Mouse (Mus musculus): ENCODE measurements around the gene Saxo1. TPM values are rescaled to one million over a fixed set of nuclear protein-coding genes. Genes with fewer than 3 reads are reported as not detected.
A peak's percentile ranks its signal among the peaks of the same experiment; 100 is the strongest.

Gene Saxo1
- polyA plus RNA-seq, 1 experiment from 2014 or later = 0.21 TPM

GRCm38 (mm10) chr4:86576120-86576541 is 18.0 kb upstream of the Saxo1 start:
- Histone ChIP-seq H3K36me3 (ENCODE audit: insufficient read depth, low read length) (0 out of 2 replicates have a peak, but pooled peaks cover 2% of the 10 kb centered on the region), H3K27ac (peak overlapping the region; percentile 92), H3K4me3 (replicated peaks; ENCODE audit: low read depth, low read length) (peak overlapping the region; percentile 81), H3K27me3 (ENCODE audit: insufficient read depth, low read length) (no peaks in the 10 kb centered on the region), H3K4me2 (ENCODE audit: low read length) (peak overlapping the region; percentile 76), H3K9me3 (replicated peaks; ENCODE audit: low read length) (no peaks in the 10 kb centered on the region), H3K4me1 (replicated peaks; ENCODE audit: insufficient read depth, low read length) (0 out of 2 replicates have a peak, but pooled peaks cover 8% of the 10 kb centered on the region), H3K9ac (ENCODE audit: low read depth, low read length) (peak overlapping the region; percentile 86)
- no peak for TF ChIP-seq CTCF (IDR thresholded peaks at IDR 0.05; ENCODE audit: low read depth)
- ATAC-seq (replicated peaks; ENCODE audit: low FRiP score, low read depth) = no peak
- peak; percentile 47 for DNase-seq (ENCODE audit: low spot score)
- WGBS = under 1% methylated on average over 20 of the region's 20 CpGs

- TF ChIP-seq CTCF (IDR thresholded peaks at IDR 0.05; ENCODE audit: low read depth) = peak; percentile 85
- H3K9me3 ChIP-seq (replicated peaks; ENCODE audit: low read length) = no peaks in the 10 kb centered on the region
- peak within 1 kb of the TSS; percentile 92 for H3K27ac ChIP-seq
- H3K36me3 ChIP-seq (ENCODE audit: insufficient read depth, low read length) = no peaks in the 10 kb centered on the region
- DNase-seq (ENCODE audit: low spot score) = peak; percentile 97
- H3K4me2 ChIP-seq (ENCODE audit: low read length) = peak within 1 kb of the TSS; percentile 76
- peak within 1 kb of the TSS; percentile 81 for H3K4me3 ChIP-seq (replicated peaks; ENCODE audit: low read depth, low read length)
- H3K9ac ChIP-seq (ENCODE audit: low read depth, low read length) = peak within 1 kb of the TSS; percentile 86
- under 1% methylated on average over 53 of the region's 53 CpGs for WGBS
- 0 out of 2 replicates have a peak, but pooled peaks cover 8% of the 10 kb centered on the region for H3K4me1 ChIP-seq (replicated peaks; ENCODE audit: insufficient read depth, low read length)
- ATAC-seq (replicated peaks; ENCODE audit: low FRiP score, low read depth) = peak; percentile 98
- no peaks in the 10 kb centered on the region for H3K27me3 ChIP-seq (ENCODE audit: insufficient read depth, low read length)
These were observed 17.3 kb upstream of the Saxo1 start, which contains the start of gene Rraga for GRCm38 (mm10) chr4:86575283-86575983. TSS of gene Rraga (plus strand) at chr4:86575668.

DNA sequence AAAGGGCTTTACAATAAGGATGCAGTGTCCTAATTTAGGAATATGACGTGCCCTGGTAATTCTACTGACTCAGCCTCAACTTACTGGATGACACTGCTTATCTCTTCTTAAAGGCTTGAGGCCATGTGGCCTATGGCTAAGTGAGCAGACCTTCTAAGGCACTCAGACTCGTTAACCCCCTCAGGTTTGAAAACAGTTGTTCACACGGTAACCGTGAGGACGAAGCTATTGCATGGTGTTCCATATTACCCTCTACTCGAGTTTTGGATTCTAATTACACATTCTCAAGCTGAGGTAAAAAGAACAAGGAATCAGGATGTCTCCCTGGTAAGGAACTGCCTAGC is 16.8 kb upstream of the Saxo1 start:
- ATAC-seq (replicated peaks; ENCODE audit: low FRiP score, low read depth) (peak; percentile 23; the same call in 1 of the 2 replicates), DNase-seq (ENCODE audit: low spot score) (peak; percentile 9)
- Histone ChIP-seq H3K9ac (ENCODE audit: low read depth, low read length) (peak overlapping the region; percentile 86), H3K4me2 (ENCODE audit: low read length) (peak overlapping the region; percentile 76), H3K27ac (peak overlapping the region; percentile 92), H3K4me1 (replicated peaks; ENCODE audit: insufficient read depth, low read length) (0 out of 2 replicates have a peak, but pooled peaks cover 8% of the 10 kb centered on the region), H3K27me3 (ENCODE audit: insufficient read depth, low read length) (no peaks in the 10 kb centered on the region), H3K9me3 (replicated peaks; ENCODE audit: low read length) (no peaks in the 10 kb centered on the region), H3K36me3 (ENCODE audit: insufficient read depth, low read length) (no peaks in the 10 kb centered on the region), H3K4me3 (replicated peaks; ENCODE audit: low read depth, low read length) (peak overlapping the region; percentile 81)
- 17% methylated on average over 6 of the region's 6 CpGs for WGBS
- TF ChIP-seq CTCF (IDR thresholded peaks at IDR 0.05; ENCODE audit: low read depth) = no peak

DNA sequence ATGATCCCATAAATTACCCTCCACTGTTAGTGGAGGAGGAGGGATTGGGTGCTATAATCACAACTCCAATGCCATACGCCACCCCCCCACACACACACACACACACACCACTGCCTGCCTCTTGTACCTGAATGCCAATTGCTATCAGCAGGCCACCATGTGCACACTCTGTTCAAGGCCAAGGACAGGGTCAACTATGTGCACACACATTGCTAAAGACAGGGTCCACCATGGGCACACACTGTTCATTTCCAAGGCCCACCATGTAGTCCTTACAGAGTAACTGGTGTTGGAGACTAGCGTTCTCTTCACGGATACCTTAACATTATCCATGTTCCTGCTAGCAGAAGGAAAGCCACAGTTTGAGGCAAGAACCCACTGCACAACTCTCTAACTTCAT is 2.9 kb upstream of the Saxo1 start:
- WGBS = 93% methylated on average over 3 of the region's 3 CpGs
- Histone ChIP-seq H3K4me1 (replicated peaks; ENCODE audit: insufficient read depth, low read length) (no peaks in the 10 kb centered on the region), H3K4me3 (replicated peaks; ENCODE audit: low read depth, low read length) (no peak overlapping the region), H3K36me3 (ENCODE audit: insufficient read depth, low read length) (no peaks in the 10 kb centered on the region), H3K27me3 (ENCODE audit: insufficient read depth, low read length) (no peaks in the 10 kb centered on the region), H3K4me2 (ENCODE audit: low read length) (no peak overlapping the region), H3K27ac (no peak overlapping the region), H3K9ac (ENCODE audit: low read depth, low read length) (no peak overlapping the region), H3K9me3 (replicated peaks; ENCODE audit: low read length) (no peaks in the 10 kb centered on the region)
- no peak for TF ChIP-seq CTCF (IDR thresholded peaks at IDR 0.05; ENCODE audit: low read depth)
- no peak for ATAC-seq (replicated peaks; ENCODE audit: low FRiP score, low read depth)
- no peak for DNase-seq (ENCODE audit: low spot score)

GRCm38 (mm10) chr4:86559006-86559405 is 878 bp upstream of the Saxo1 start:
- TF ChIP-seq CTCF (IDR thresholded peaks at IDR 0.05; ENCODE audit: low read depth) = no peak
- Histone ChIP-seq H3K9me3 (replicated peaks; ENCODE audit: low read length) (no peaks in the 10 kb centered on the region), H3K4me3 (replicated peaks; ENCODE audit: low read depth, low read length) (no peak overlapping the region), H3K27ac (no peak overlapping the region), H3K4me2 (ENCODE audit: low read length) (no peak overlapping the region), H3K27me3 (ENCODE audit: insufficient read depth, low read length) (no peaks in the 10 kb centered on the region), H3K4me1 (replicated peaks; ENCODE audit: insufficient read depth, low read length) (no peaks in the 10 kb centered on the region), H3K36me3 (ENCODE audit: insufficient read depth, low read length) (no peaks in the 10 kb centered on the region), H3K9ac (ENCODE audit: low read depth, low read length) (no peak overlapping the region)
- DNase-seq (ENCODE audit: low spot score) (no peak), ATAC-seq (replicated peaks; ENCODE audit: low FRiP score, low read depth) (no peak)
- WGBS = 50% methylated on average over 4 of the region's 4 CpGs

GRCm38 (mm10) chr4:86557371-86557770 is 757 bp downstream of the Saxo1 start:
- TF ChIP-seq CTCF (IDR thresholded peaks at IDR 0.05; ENCODE audit: low read depth) = no peak
- no peak overlapping the region for H3K27ac ChIP-seq
- no peak overlapping the region for H3K4me2 ChIP-seq (ENCODE audit: low read length)
- 82% methylated on average over 7 of the region's 7 CpGs for WGBS
- DNase-seq (ENCODE audit: low spot score) (no peak), ATAC-seq (replicated peaks; ENCODE audit: low FRiP score, low read depth) (no peak)
- H3K9ac ChIP-seq (ENCODE audit: low read depth, low read length) = no peak overlapping the region
- no peaks in the 10 kb centered on the region for H3K27me3 ChIP-seq (ENCODE audit: insufficient read depth, low read length)
- no peaks in the 10 kb centered on the region for H3K36me3 ChIP-seq (ENCODE audit: insufficient read depth, low read length)
- no peaks in the 10 kb centered on the region for H3K4me1 ChIP-seq (replicated peaks; ENCODE audit: insufficient read depth, low read length)
- H3K4me3 ChIP-seq (replicated peaks; ENCODE audit: low read depth, low read length) = no peak overlapping the region
- H3K9me3 ChIP-seq (replicated peaks; ENCODE audit: low read length) = no peaks in the 10 kb centered on the region
